Mouse (Mus musculus) splenic B cell, adult 2 months (primary cell): ENCODE results near the gene Dact1.

Experiments
- DNase-seq: peaks from one replicate; pipeline ENCODE4 v3.0.0-alpha.2; 2011; ENCODE audit warnings: low read depth, low spot score
- H3K27me3 ChIP-seq: 2 replicates; pipeline ENCODE4 v1.6.1; 2012; ENCODE audit warnings: mild to moderate bottlenecking, low read length, moderate library complexity, mixed read lengths; ENCODE audit not compliant: control insufficient read depth, poor library complexity, insufficient read depth, severe bottlenecking
- H3K36me3 ChIP-seq: 2 replicates; pipeline ENCODE4 v1.6.1; 2012; ENCODE audit warnings: mild to moderate bottlenecking, low read length, moderate library complexity, mixed read lengths; ENCODE audit not compliant: control insufficient read depth, poor library complexity, insufficient read depth, severe bottlenecking

Dact1 gene

DNA sequence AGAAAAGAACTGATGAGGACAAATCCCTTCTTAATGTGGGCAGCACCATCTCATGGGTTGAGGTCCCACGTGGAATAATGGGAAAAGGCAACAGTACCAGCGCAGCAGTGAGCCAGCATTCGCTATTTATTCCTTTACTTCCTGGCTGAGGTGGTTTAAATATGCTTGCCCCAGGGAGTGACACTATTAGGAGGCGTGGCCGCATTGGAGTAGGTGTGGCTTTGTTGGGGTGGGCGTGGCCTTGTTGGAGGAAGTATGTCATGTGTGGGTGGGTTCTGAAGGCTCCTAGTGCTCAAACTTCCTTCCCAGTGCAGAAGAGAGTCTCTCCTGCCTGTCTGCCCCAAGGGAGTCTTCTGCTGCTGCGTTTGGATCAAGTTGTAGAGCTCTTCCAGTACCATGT lies 51.9 kb downstream of the Dact1 start:
- no peak for DNase-seq
- H3K27me3 ChIP-seq, result no peaks in the 10 kb centered on the region
- H3K36me3 ChIP-seq, result no peaks in the 10 kb centered on the region

GRCm38 (mm10) chr12:71362425-71362824 lies 52.7 kb downstream of the Dact1 start:
- no peaks in the 10 kb centered on the region for H3K36me3 ChIP-seq
- DNase-seq, result no peak
- no peaks in the 10 kb centered on the region for H3K27me3 ChIP-seq

GRCm38 (mm10) chr12:71364106-71364505 lies 54.4 kb downstream of the Dact1 start:
- Histone ChIP-seq H3K36me3 (no peaks in the 10 kb centered on the region), H3K27me3 (no peaks in the 10 kb centered on the region)
- no peak for DNase-seq

DNA sequence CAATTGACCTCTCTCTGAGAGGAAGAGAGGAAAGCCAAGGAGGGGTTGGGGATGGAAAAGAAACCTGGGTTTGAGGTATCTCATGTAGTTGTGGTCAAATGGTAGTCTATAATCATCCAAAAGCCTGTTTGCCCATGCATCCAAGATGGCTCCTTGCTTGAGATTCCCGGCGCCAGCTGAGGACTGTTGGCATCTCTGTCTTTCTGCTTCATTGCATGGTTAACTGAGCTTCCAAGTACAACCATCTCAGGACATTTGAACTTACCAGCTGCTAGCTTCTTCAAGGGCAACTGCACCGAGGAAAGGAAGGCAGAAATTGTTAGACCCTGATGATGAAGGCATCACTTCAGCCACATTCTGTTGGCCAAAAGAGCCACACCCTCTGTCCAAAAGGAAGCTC lies 54.8 kb downstream of the Dact1 start:
- no peaks in the 10 kb centered on the region for H3K36me3 ChIP-seq
- DNase-seq, result no peak
- H3K27me3 ChIP-seq, result no peaks in the 10 kb centered on the region

GRCm38 (mm10) chr12:71365208-71365607 lies 55.5 kb downstream of the Dact1 start:
- H3K27me3 ChIP-seq, result no peaks in the 10 kb centered on the region
- H3K36me3 ChIP-seq, result no peaks in the 10 kb centered on the region
- DNase-seq, result no peak

DNA sequence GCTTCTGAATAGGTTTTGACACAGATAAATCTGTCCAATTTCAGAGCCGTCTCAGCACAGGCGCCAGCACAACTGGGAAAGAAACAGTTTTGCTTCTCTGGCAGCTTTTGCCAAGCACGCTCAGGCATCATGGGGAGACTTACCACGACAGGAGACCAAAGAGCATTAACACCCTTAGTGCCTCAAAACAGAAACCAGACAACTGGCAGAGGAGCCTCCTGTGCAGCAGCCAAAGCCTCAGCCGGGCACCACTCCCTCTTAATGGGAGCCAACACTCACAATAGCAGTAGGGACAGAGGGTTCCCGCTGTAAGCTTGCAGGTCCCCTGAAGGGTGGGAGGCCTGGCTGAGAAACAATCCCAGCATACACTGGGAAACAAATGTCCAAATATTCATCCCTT lies 56.5 kb downstream of the Dact1 start:
- Histone ChIP-seq H3K27me3 (no peaks in the 10 kb centered on the region), H3K36me3 (no peaks in the 10 kb centered on the region)
- no peak for DNase-seq

DNA sequence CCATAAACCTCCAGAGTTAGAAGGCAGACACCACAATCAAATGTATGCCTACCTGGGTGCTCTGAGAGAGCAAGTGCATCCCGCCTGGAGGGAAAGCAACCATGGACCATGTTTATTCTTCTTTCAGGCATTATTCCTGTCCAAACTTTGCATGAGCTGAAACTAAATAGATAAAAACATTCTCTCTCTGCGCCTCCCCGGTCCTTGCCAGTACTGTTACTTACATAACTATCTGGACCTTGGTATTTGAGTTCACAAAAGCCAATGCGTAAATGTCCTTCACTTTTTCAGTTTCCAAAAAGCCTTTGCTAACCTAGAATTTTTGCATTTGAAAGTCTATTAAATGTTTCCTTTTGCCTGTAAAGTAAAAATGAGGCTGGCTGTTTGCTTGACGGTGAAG lies 58.9 kb downstream of the Dact1 start:
- no peaks in the 10 kb centered on the region for H3K27me3 ChIP-seq
- no peak for DNase-seq
- no peaks in the 10 kb centered on the region for H3K36me3 ChIP-seq
